Mouse (Mus musculus) midbrain, embryonic 14.5 days (tissue): ENCODE data around the gene Zfp345. TPM values are rescaled to one million over a fixed set of nuclear protein-coding genes. Genes with fewer than 3 reads are reported as not detected.
A peak's percentile ranks its signal among the peaks of the same experiment; 100 is the strongest.
"Not testable (repeated sequence)": the region's sequence is repeated elsewhere in the genome, so short reads cannot be mapped to it uniquely, and the experiment has no call there.

Source experiments
- ATAC-seq: fragments of 200-750 bp; cut with Nextera tagmentation; 2 replicates; pipeline ENCODE4 v1.8.0; 2017; ENCODE audit warnings: moderate number of reproducible peaks, moderate library complexity; ENCODE audit not compliant: low FRiP score, low TSS enrichment
- DNase-seq: peaks from one replicate; pipeline ENCODE4 v3.0.0-alpha.2; 2015
- H3K27ac ChIP-seq: fragments of 300-500 bp; sonication (generic); replicated peaks from 2 replicates; pipeline ENCODE4 v1.5.1; 2014; ENCODE audit warnings: mild to moderate bottlenecking, low read depth, low read length, moderate library complexity
- H3K27me3 ChIP-seq: fragments of 300-500 bp; sonication (generic); 2 replicates; pipeline ENCODE4 v1.6.1; 2014; ENCODE audit warnings: low read length, control low read depth, mixed read lengths; ENCODE audit not compliant: control insufficient read depth, insufficient read depth
- H3K36me3 ChIP-seq: fragments of 300-500 bp; sonication (generic); 2 replicates; pipeline ENCODE4 v1.6.1; 2014; ENCODE audit warnings: low read length, control low read depth; ENCODE audit not compliant: control insufficient read depth, insufficient read depth
- H3K4me1 ChIP-seq: fragments of 300-500 bp; sonication (generic); 2 replicates; pipeline ENCODE4 v1.6.1; 2014; ENCODE audit warnings: mild to moderate bottlenecking, antibody characterized with exemption, low read length, control low read depth; ENCODE audit not compliant: control insufficient read depth, insufficient read depth
- H3K4me2 ChIP-seq: fragments of 300-500 bp; sonication (generic); 2 replicates; pipeline ENCODE4 v1.6.1; 2014; ENCODE audit warnings: mild to moderate bottlenecking, low read length, moderate library complexity
- H3K4me3 ChIP-seq: fragments of 300-500 bp; sonication (generic); replicated peaks from 2 replicates; pipeline ENCODE4 v1.5.1; 2014; ENCODE audit warnings: low read depth, low read length
- H3K9ac ChIP-seq: fragments of 300-500 bp; sonication (generic); replicated peaks from 2 replicates; pipeline ENCODE4 v1.6.1; 2014; ENCODE audit warnings: mild to moderate bottlenecking, low read length, moderate library complexity
- H3K9me3 ChIP-seq: fragments of 300-500 bp; sonication (generic); 2 replicates; pipeline ENCODE4 v1.6.1; 2016; ENCODE audit warnings: low read length, control low read depth, mixed read lengths; ENCODE audit not compliant: control insufficient read depth
- WGBS: fragments of 180-500 bp; shearing (Covaris S2); extraction: QIAGEN DNeasy Blood & Tissue Kit; methylation state at CpG from one replicate; pipeline ENCODE4 v1.1.7; 2014; 5-methylcytosine and 5-hydroxymethylcytosine counted together
- polyA plus RNA-seq: library from polyadenylated mRNA; unstranded; fragments of >200 nt; fragmentation: Nextera tagmentation; extraction: Ambion mirVana; gene quantifications from 2 replicates; pipeline ENCODE4 v1.2.1, GENCODE M21; 2014

The Zfp345 gene
- 0.08 TPM in 1 of 2 replicates, not detected in the other for polyA plus RNA-seq

GRCm38 (mm10) chr2:150484939-150485778 lies at the start of gene Zfp345:
Gene Zfp345 (minus strand): TSS chr2:150485091.
- H3K4me3 ChIP-seq, H3K4me1 ChIP-seq, H3K4me2 ChIP-seq, H3K9me3 ChIP-seq, ATAC-seq, DNase-seq, H3K9ac ChIP-seq, H3K27ac ChIP-seq, H3K36me3 ChIP-seq, H3K27me3 ChIP-seq: not testable (repeated sequence)
- 83% methylated on average over 7 of the region's 8 CpGs for WGBS

DNA sequence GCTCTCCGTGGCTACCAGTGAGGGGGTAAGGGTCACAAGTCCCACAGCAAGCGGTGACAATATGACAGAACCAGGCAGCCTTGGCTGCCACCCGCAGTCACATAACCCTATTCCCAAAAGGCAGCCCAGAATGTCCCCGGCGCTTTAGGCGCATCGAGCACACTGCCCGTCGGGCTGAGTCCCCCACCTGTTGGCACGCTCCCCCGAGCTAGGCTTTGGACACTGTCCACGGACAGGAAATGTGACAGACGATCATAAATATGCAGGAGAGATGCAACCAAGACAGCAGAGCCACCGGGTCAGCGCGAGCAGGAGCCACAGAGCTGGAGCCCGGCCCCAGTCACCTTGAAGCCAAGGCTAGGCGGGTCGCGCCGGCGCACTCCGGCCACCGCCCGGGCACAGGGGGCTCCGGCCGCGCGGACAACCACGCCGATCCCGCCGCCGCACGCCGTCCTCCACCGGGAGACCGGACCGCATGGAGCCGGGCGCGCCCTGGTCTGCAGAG lies 40.9 kb upstream of the Zfp345 start:
- DNase-seq: peak; percentile 11
- Histone ChIP-seq H3K9ac (peak overlapping the region; percentile 42), H3K4me1 (peaks cover 7% of the 10 kb centered on the region; the same call in 1 of the 2 replicates), H3K9me3 (no peaks in the 10 kb centered on the region), H3K27me3 (peaks cover 11% of the 10 kb centered on the region), H3K36me3 (no peaks in the 10 kb centered on the region), H3K4me2 (peak overlapping the region; percentile 73), H3K4me3 (peak overlapping the region; percentile 39), H3K27ac (no peak overlapping the region)
- ATAC-seq: peak; percentile 64
- WGBS: 3% methylated on average over 42 of the region's 42 CpGs

GRCm38 (mm10) chr2:150512837-150513236 lies 27.9 kb upstream of the Zfp345 start:
- 82% methylated on average over 3 of the region's 3 CpGs for WGBS
- H3K4me2 ChIP-seq: no peak overlapping the region
- H3K4me1 ChIP-seq: no peaks in the 10 kb centered on the region
- no peaks in the 10 kb centered on the region for H3K9me3 ChIP-seq
- no peaks in the 10 kb centered on the region for H3K27me3 ChIP-seq
- H3K27ac ChIP-seq: no peak overlapping the region
- ATAC-seq (no peak), DNase-seq (no peak)
- no peak overlapping the region for H3K9ac ChIP-seq
- H3K36me3 ChIP-seq: no peaks in the 10 kb centered on the region
- H3K4me3 ChIP-seq: no peak overlapping the region

GRCm38 (mm10) chr2:150500124-150500973 lies 15.5 kb upstream of the Zfp345 start:
- H3K36me3 ChIP-seq, H3K9me3 ChIP-seq, H3K27me3 ChIP-seq, H3K27ac ChIP-seq, H3K4me1 ChIP-seq, H3K9ac ChIP-seq, ATAC-seq: not testable (repeated sequence)
- H3K4me3 ChIP-seq: peak overlapping the region; percentile 23
- WGBS: 52% methylated on average over 60 of the region's 60 CpGs
- peak overlapping the region; percentile 39; the same call in 1 of the 2 replicates for H3K4me2 ChIP-seq
- peak; percentile 4 for DNase-seq

- H3K27me3 ChIP-seq: no peaks in the 10 kb centered on the region
- 60% methylated on average over 2 of the region's 2 CpGs for WGBS
- H3K4me1 ChIP-seq: no peaks in the 10 kb centered on the region
- H3K27ac ChIP-seq: no peak overlapping the region
- H3K4me2 ChIP-seq: no peak overlapping the region
- H3K9ac ChIP-seq: no peak overlapping the region
- no peak overlapping the region for H3K4me3 ChIP-seq
- no peaks in the 10 kb centered on the region for H3K9me3 ChIP-seq
- DNase-seq (no peak), ATAC-seq (no peak)
- no peaks in the 10 kb centered on the region for H3K36me3 ChIP-seq
Measured at GRCm38 (mm10) chr2:150493031-150493430, 8.1 kb upstream of the Zfp345 start.

DNA sequence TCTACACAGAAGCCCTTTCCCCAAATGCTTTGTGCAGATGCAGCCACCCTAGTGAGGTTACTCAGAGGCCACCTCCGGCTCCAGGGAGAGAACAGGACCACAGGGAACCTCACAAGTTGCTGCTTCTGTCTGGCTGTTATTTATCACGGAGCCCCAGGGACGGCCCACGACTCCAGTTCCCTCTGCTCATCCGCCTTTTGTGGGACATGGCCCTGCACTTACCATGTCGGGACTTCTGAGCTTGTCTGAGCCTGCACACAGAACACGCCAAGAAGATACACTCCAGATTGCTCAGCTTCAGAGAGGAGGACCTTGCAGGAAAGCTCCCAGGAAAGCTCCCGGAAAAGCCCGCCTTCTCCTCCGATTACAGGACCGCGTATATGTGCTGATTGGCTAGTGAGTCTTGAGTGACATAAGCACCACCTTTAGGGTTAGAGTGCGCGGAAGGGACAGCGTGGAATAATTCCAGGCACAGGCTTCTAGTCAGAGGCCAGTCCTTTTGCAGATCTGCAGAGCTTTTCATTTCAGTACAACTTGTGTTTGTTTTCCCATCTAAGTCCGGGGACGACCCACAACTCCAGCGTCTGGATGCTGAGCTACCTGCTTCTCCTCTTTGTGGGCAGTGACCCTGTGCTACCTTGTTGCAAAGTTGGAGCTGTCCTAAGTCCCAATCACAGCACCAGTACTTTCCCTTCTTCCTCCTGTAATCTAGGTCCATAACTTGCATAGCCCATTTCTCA lies 33.5 kb downstream of the Zfp345 start, which contains the start of gene Zfp442:
Zfp442 (minus strand) TSS at position 307 of the 740 bp plus-strand sequence.
- H3K4me3 ChIP-seq: peak within 1 kb of the TSS; percentile 42
- ATAC-seq (peak; percentile 98), DNase-seq (peak; percentile 69)
- not testable (repeated sequence) for H3K4me1 ChIP-seq, H3K27ac ChIP-seq, H3K36me3 ChIP-seq, H3K9me3 ChIP-seq, H3K27me3 ChIP-seq
- H3K4me2 ChIP-seq: peak within 1 kb of the TSS; percentile 54
- WGBS: 1% methylated on average over 18 of the region's 18 CpGs
- H3K9ac ChIP-seq: peak within 1 kb of the TSS; percentile 53

- not testable (repeated sequence) for H3K4me1 ChIP-seq, H3K27ac ChIP-seq, H3K4me2 ChIP-seq, H3K27me3 ChIP-seq, H3K9ac ChIP-seq, ATAC-seq, H3K4me3 ChIP-seq, H3K36me3 ChIP-seq, DNase-seq
- peaks cover 19% of the 10 kb centered on the region for H3K9me3 ChIP-seq
- 92% methylated on average over 1 of the region's 1 CpGs for WGBS
Measured at GRCm38 (mm10) chr2:150439084-150439483, 45.8 kb downstream of the Zfp345 start.
